Mouse (Mus musculus): ENCODE results near the gene Mks1. TPM values are rescaled to one million over a fixed set of nuclear protein-coding genes. Genes with fewer than 3 reads are reported as not detected.

The Mks1 gene
- polyA plus RNA-seq (2014; fragmentation: Nextera tagmentation; extraction: Ambion mirVana): 11.3 and 14.3 TPM in 2 replicates

DNA sequence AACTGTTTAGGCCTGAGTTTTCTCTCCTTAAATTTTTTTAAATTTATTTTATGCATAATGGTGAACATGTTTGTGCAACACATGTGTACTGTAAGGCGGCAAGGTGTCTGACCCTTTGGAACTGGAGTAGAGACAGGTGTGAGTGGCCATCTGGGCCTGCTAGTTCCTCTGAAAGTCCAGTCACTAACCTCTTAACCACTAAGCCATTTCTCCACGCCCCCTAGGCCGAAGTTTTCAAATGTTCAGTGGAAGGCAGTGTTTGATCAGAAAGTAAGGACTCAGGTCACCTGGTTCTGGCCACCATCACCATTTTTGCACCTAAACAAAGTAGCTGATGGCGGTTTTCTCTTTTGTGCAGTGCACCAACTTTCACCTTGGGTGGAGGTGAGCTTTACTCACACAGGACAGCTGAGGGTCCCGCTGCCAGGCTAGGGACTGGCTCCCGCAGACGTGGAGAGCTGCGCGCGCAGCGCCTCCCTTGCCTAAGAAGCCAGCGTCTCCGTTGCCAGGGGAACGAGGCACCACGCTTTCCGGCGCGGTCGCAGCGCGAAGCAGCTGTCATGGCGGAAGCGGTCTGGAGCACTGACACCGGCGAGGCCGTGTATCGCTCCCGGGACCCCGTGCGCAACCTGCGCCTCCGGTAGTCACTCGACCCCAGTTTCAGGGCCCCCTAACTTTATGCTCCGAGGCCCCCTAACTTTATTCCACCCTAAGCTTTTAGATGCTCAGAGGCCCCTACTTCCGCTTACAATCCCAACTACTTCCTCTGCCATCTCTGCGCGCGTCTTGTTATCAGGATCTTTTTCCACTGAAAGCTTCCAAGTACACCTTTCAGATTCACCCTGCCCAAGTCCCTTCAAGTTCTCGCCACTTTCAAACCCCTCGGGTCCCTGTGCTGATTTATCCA, at the start of gene Mks1:
Gene Mks1, plus strand, starts transcription at position 526 of the 907 bp plus-strand sequence.
- no peak for TF ChIP-seq CTCF (IDR thresholded peaks at IDR 0.05; ENCODE audit: low read depth)
- Histone ChIP-seq H3K9me3 (ENCODE audit: low read depth, low read length) (no peaks in the 10 kb centered on the region), H3K4me1 (ENCODE audit: insufficient read depth) (no peaks in the 10 kb centered on the region), H3K27ac (ENCODE audit: low read depth) (no peak within 1 kb of the TSS), H3K4me2 (peak within 1 kb of the TSS; percentile 66), H3K4me3 (ENCODE audit: low read depth, low read length) (peak within 1 kb of the TSS; percentile 50), H3K36me3 (ENCODE audit: insufficient read depth) (peaks cover 9% of the 10 kb centered on the region; the same call in 1 of the 2 replicates), H3K9ac (peak within 1 kb of the TSS; percentile 53), H3K27me3 (ENCODE audit: insufficient read depth, low read length) (no peaks in the 10 kb centered on the region)
- WGBS: 3% methylated on average over 40 of the region's 40 CpGs
- DNase-seq (peak; percentile 98), ATAC-seq (ENCODE audit: insufficient read depth) (peak; percentile 95)

GRCm38 (mm10) chr11:87805448-87805847, 47.6 kb upstream of the Mks1 start:
- Histone ChIP-seq H3K4me3 (ENCODE audit: low read depth, low read length) (no peak overlapping the region), H3K27ac (ENCODE audit: low read depth) (no peak overlapping the region), H3K4me1 (ENCODE audit: insufficient read depth) (no peaks in the 10 kb centered on the region), H3K27me3 (ENCODE audit: insufficient read depth, low read length) (no peaks in the 10 kb centered on the region), H3K9me3 (ENCODE audit: low read depth, low read length) (no peaks in the 10 kb centered on the region), H3K4me2 (no peak overlapping the region), H3K9ac (no peak overlapping the region), H3K36me3 (ENCODE audit: insufficient read depth) (no peaks in the 10 kb centered on the region)
- peak; percentile 57 for TF ChIP-seq CTCF (IDR thresholded peaks at IDR 0.05; ENCODE audit: low read depth)
- 61% methylated on average over 1 of the region's 1 CpGs for WGBS
- ATAC-seq (ENCODE audit: insufficient read depth) (no peak), DNase-seq (peak; percentile 65)

GRCm38 (mm10) chr11:87807433-87807832, 45.6 kb upstream of the Mks1 start:
- no peaks in the 10 kb centered on the region for H3K36me3 ChIP-seq (ENCODE audit: insufficient read depth)
- H3K9me3 ChIP-seq (ENCODE audit: low read depth, low read length): no peaks in the 10 kb centered on the region
- TF ChIP-seq CTCF (IDR thresholded peaks at IDR 0.05; ENCODE audit: low read depth): no peak
- no peaks in the 10 kb centered on the region for H3K4me1 ChIP-seq (ENCODE audit: insufficient read depth)
- ATAC-seq (ENCODE audit: insufficient read depth) (no peak), DNase-seq (no peak)
- H3K27ac ChIP-seq (ENCODE audit: low read depth): no peak overlapping the region
- WGBS: 77% methylated on average over 6 of the region's 6 CpGs
- no peaks in the 10 kb centered on the region for H3K27me3 ChIP-seq (ENCODE audit: insufficient read depth, low read length)
- no peak overlapping the region for H3K9ac ChIP-seq
- no peak overlapping the region for H3K4me3 ChIP-seq (ENCODE audit: low read depth, low read length)
- no peak overlapping the region for H3K4me2 ChIP-seq

- no peaks in the 10 kb centered on the region for H3K4me1 ChIP-seq (ENCODE audit: insufficient read depth)
- no peaks in the 10 kb centered on the region for H3K36me3 ChIP-seq (ENCODE audit: insufficient read depth)
- WGBS: 67% methylated on average over 7 of the region's 7 CpGs
- H3K4me2 ChIP-seq: no peak overlapping the region
- no peak overlapping the region for H3K9ac ChIP-seq
- no peak overlapping the region for H3K27ac ChIP-seq (ENCODE audit: low read depth)
- DNase-seq (no peak), ATAC-seq (ENCODE audit: insufficient read depth) (no peak)
- no peaks in the 10 kb centered on the region for H3K9me3 ChIP-seq (ENCODE audit: low read depth, low read length)
- no peak overlapping the region for H3K4me3 ChIP-seq (ENCODE audit: low read depth, low read length)
- TF ChIP-seq CTCF (IDR thresholded peaks at IDR 0.05; ENCODE audit: low read depth): no peak
- no peaks in the 10 kb centered on the region for H3K27me3 ChIP-seq (ENCODE audit: insufficient read depth, low read length)
Observed at GRCm38 (mm10) chr11:87808236-87808635, 44.8 kb upstream of the Mks1 start.

DNA sequence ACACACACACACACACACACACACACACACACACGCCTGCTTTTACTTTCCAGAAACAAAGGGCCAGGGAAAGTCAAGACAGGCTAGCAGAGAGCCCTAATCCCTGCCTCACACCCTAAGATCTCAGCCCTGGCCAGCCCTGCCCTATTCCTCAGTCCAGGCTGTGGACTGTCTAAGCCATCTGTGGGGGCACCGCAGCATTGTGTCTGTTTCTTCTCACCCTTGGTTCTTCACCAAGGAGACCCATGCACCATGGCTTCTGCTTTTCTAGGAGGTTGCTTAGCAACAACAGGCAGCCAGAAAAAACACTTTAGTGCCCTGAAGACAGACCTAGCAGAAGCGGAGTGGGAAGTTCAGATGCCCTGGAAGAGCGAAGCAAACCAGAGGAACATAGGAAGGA, 41.6 kb upstream of the Mks1 start:
- H3K27me3 ChIP-seq (ENCODE audit: insufficient read depth, low read length): peaks cover 3% of the 10 kb centered on the region; the same call in 1 of the 2 replicates
- no peak overlapping the region for H3K27ac ChIP-seq (ENCODE audit: low read depth)
- no peak for DNase-seq
- H3K4me2 ChIP-seq: no peak overlapping the region
- no peaks in the 10 kb centered on the region for H3K4me1 ChIP-seq (ENCODE audit: insufficient read depth)
- TF ChIP-seq CTCF (IDR thresholded peaks at IDR 0.05; ENCODE audit: low read depth): no peak
- no peaks in the 10 kb centered on the region for H3K36me3 ChIP-seq (ENCODE audit: insufficient read depth)
- H3K9me3 ChIP-seq (ENCODE audit: low read depth, low read length): no peaks in the 10 kb centered on the region
- no peak overlapping the region for H3K4me3 ChIP-seq (ENCODE audit: low read depth, low read length)
- 62% methylated on average over 4 of the region's 4 CpGs for WGBS
- H3K9ac ChIP-seq: no peak overlapping the region
- no peak for ATAC-seq (ENCODE audit: insufficient read depth)

DNA sequence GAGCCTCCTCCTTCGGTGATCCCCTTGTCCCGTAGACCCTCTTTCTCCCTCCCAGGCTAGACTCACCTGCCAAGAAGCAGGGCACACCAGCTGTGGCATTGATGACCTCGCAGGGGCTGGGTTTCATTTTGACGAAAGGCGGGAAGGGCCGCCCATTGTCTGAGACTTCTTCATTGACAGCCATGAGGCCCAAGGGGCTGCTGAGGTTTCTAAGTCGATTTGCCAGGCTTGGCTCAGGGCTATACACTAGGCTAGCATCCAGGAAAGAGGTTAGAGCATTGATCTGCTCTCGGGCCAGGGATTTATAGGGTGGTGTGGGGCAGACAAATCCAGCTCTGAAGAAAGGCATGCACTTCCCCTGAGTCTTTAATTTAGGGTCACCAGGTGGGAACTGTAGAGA, 38.2 kb upstream of the Mks1 start:
- Histone ChIP-seq H3K9ac (no peak overlapping the region), H3K4me1 (ENCODE audit: insufficient read depth) (no peaks in the 10 kb centered on the region), H3K36me3 (ENCODE audit: insufficient read depth) (no peaks in the 10 kb centered on the region), H3K27ac (ENCODE audit: low read depth) (no peak overlapping the region), H3K27me3 (ENCODE audit: insufficient read depth, low read length) (peaks cover 3% of the 10 kb centered on the region; the same call in 1 of the 2 replicates), H3K4me3 (ENCODE audit: low read depth, low read length) (no peak overlapping the region), H3K9me3 (ENCODE audit: low read depth, low read length) (no peaks in the 10 kb centered on the region), H3K4me2 (no peak overlapping the region)
- TF ChIP-seq CTCF (IDR thresholded peaks at IDR 0.05; ENCODE audit: low read depth): no peak
- ATAC-seq (ENCODE audit: insufficient read depth) (no peak), DNase-seq (no peak)
- 75% methylated on average over 8 of the region's 8 CpGs for WGBS

DNA sequence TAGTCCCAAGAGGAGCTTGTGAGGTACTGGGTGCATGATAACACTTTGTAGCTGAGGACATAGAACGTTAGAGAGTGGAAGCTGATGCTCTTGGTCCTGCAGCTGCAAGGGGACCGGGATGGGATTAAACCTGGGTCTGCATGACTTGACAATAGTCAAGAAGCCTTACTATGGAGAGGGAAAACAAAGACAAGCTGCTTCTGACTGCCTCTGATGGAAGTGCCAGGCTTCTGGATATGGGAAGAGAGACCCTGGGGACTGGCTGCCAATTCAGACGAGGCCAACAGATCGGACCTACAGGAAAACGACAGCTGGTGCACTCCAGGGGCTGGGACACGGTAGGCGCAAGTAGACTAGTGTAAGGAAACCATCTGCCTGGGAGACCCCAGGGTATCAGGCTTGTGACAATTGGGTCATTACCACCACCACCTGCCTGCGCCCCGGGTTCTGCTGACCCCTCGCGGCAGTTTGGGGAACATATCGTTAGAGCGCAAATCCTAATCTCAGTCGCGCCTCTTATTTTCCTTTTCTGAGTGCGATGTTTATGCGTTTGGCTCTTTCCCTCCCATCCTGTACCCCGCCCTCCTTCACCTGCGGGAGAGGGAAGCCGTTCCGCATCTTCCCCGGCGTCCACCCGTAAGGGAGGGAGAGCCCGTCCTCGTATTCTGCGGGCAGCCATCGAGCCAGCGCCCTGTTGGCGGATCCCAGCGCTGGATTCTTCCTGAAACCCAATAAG, 36.1 kb upstream of the Mks1 start:
- Histone ChIP-seq H3K36me3 (ENCODE audit: insufficient read depth) (no peaks in the 10 kb centered on the region), H3K4me1 (ENCODE audit: insufficient read depth) (no peaks in the 10 kb centered on the region), H3K4me2 (peak overlapping the region; percentile 69), H3K27me3 (ENCODE audit: insufficient read depth, low read length) (peaks cover 3% of the 10 kb centered on the region; the same call in 1 of the 2 replicates), H3K9ac (peak overlapping the region; percentile 43; the same call in 1 of the 2 replicates), H3K9me3 (ENCODE audit: low read depth, low read length) (no peaks in the 10 kb centered on the region), H3K27ac (ENCODE audit: low read depth) (no peak overlapping the region), H3K4me3 (ENCODE audit: low read depth, low read length) (peak overlapping the region; percentile 34)
- no peak for ATAC-seq (ENCODE audit: insufficient read depth)
- TF ChIP-seq CTCF (IDR thresholded peaks at IDR 0.05; ENCODE audit: low read depth): peak; percentile 82
- WGBS: 3% methylated on average over 30 of the region's 31 CpGs
- DNase-seq: peak; percentile 58

Data from lung, embryonic 14.5 days (tissue).